Mouse (Mus musculus) liver, embryonic 14.5 days (tissue): ENCODE measurements around the gene Bloc1s3. TPM values are rescaled to one million over a fixed set of nuclear protein-coding genes. Genes with fewer than 3 reads are reported as not detected.

Experiments
- ATAC-seq: fragments of 200-750 bp; cut with Nextera tagmentation; 2 replicates; pipeline ENCODE4 v1.8.0; 2017; ENCODE audit warnings: moderate number of reproducible peaks, mild to moderate bottlenecking, moderate library complexity; ENCODE audit not compliant: insufficient read depth
- DNase-seq, 3 experiments: peaks; one replicate each; pipeline ENCODE4 v3.0.0-alpha.2; 2012 to 2013; ENCODE audit warnings: low read depth in 3 of 3, low spot score in 3 of 3
- H3K27ac ChIP-seq: fragments of 300-500 bp; sonication (generic); 2 replicates; pipeline ENCODE4 v1.5.1; 2014; ENCODE audit warnings: moderate library complexity, mild to moderate bottlenecking, control low read depth, inconsistent platforms
- H3K27me3 ChIP-seq: fragments of 300-500 bp; sonication (generic); 2 replicates; pipeline ENCODE4 v1.6.1; 2014; ENCODE audit warnings: mild to moderate bottlenecking, low read length, moderate library complexity; ENCODE audit not compliant: control insufficient read depth, insufficient read depth
- H3K36me3 ChIP-seq: fragments of 300-500 bp; sonication (generic); replicated peaks from 2 replicates; pipeline ENCODE4 v1.6.1; 2014; ENCODE audit warnings: low read depth; ENCODE audit not compliant: control insufficient read depth, insufficient read depth
- H3K4me1 ChIP-seq, 2 experiments: fragments of 200-500 bp in 1 of 2; fragments of 300-500 bp in 1 of 2; sonication (generic) in 1 of 2; replicated peaks; 2 replicates each; pipeline ENCODE4 v1.6.1; 2012 to 2014; ENCODE audit warnings: antibody characterized with exemption in 1 of 2, inconsistent platforms in 1 of 2, low read length in 1 of 2; ENCODE audit not compliant: control insufficient read depth in 2 of 2, insufficient read depth in 2 of 2
- H3K4me2 ChIP-seq: fragments of 300-500 bp; sonication (generic); 2 replicates; pipeline ENCODE4 v1.6.1; 2014; ENCODE audit warnings: low read depth, mild to moderate bottlenecking, control low read depth, moderate library complexity
- H3K4me3 ChIP-seq, 2 experiments: fragments of 200-500 bp in 1 of 2; fragments of 300-500 bp in 1 of 2; sonication (generic) in 1 of 2; 2 replicates each; pipeline ENCODE4 v1.5.1; 2012 to 2014; ENCODE audit warnings: low read depth in 2 of 2, low read length in 2 of 2, mild to moderate bottlenecking in 2 of 2, control low read depth in 1 of 2, inconsistent platforms in 1 of 2, moderate library complexity in 1 of 2; ENCODE audit not compliant: insufficient read depth in 1 of 2
- H3K9ac ChIP-seq: fragments of 300-500 bp; sonication (generic); replicated peaks from 2 replicates; pipeline ENCODE4 v1.6.1; 2014; ENCODE audit warnings: mild to moderate bottlenecking, control low read depth, moderate library complexity
- H3K9me3 ChIP-seq: fragments of 300-500 bp; sonication (generic); 2 replicates; pipeline ENCODE4 v1.6.1; 2016; ENCODE audit warnings: low read length, mixed read lengths; ENCODE audit not compliant: control insufficient read depth
- CTCF ChIP-seq: IDR thresholded peaks from 2 replicates; pipeline ENCODE4 v1.5.1; 2016; ENCODE audit warnings: antibody characterized with exemption, low read depth, control low read depth
- EP300 ChIP-seq: IDR thresholded peaks from 2 replicates; pipeline ENCODE4 v1.6.1; 2016; ENCODE audit warnings: antibody characterized with exemption, low read depth
- WGBS: fragments of 180-500 bp; shearing (Covaris S2); extraction: QIAGEN DNeasy Blood & Tissue Kit; methylation state at CpG from one replicate; pipeline ENCODE4 v1.1.7; 2014; ENCODE audit not compliant: insufficient replicate concordance; 5-methylcytosine and 5-hydroxymethylcytosine counted together
- polyA plus RNA-seq, 2 experiments: library from polyadenylated mRNA; depleted of rRNA in 1 of 2; stranded (reverse) in 1 of 2; unstranded in 1 of 2; fragments of >200 nt; fragmentation: Nextera tagmentation in 1 of 2; extraction: Ambion mirVana in 1 of 2; gene quantifications; 2 replicates each; pipeline versions ENCODE4 v1.2.1 to v1.2.3; 2012 to 2014

Bloc1s3 gene
- polyA plus RNA-seq, 2 experiments: 0.39 to 2.0 TPM

DNA sequence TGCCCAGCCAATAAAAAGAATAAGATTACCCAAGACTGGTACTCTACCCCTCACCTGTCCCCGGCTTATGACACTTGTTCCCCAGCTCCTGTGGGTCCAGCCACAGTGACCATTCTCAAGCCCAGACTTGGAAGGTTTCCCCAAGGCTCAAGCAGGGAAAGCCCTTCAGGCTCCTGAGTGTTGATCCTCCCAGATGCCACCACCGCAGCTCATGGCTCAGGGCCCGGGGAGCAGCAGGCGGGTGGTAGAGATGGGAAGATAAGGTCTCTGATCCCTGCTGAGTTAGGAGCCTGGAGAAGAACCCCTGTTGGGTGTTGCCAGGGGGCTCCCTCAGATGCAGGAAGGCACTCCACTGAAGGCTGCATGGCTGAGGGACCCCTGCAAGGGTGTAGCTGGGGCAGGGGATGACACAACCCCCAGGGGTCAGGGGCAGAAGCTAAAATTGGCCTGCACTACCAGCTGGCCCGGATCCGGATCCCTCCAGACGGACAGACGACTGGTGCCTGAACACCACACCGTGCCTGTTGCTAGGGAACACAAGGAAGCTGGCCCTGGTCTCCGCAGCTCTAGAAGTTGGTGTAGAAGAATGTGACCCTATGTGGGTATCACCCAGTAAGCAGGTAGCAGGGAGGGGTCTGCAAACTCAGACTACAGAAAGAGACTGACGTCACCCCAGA is 52.2 kb downstream of the Bloc1s3 start:
- ATAC-seq: no peak
- TF ChIP-seq CTCF: no peak
- no peak for TF ChIP-seq EP300
- H3K9ac ChIP-seq: no peak overlapping the region
- no peaks in the 10 kb centered on the region for H3K9me3 ChIP-seq
- H3K27me3 ChIP-seq: no peaks in the 10 kb centered on the region
- no peak overlapping the region for H3K27ac ChIP-seq
- no peaks in the 10 kb centered on the region for H3K4me1 ChIP-seq
- H3K4me3 ChIP-seq: no peak overlapping the region
- no peak for DNase-seq
- no peak overlapping the region for H3K4me2 ChIP-seq
- H3K36me3 ChIP-seq: no peaks in the 10 kb centered on the region
- 69% methylated on average over 11 of the region's 11 CpGs for WGBS

DNA sequence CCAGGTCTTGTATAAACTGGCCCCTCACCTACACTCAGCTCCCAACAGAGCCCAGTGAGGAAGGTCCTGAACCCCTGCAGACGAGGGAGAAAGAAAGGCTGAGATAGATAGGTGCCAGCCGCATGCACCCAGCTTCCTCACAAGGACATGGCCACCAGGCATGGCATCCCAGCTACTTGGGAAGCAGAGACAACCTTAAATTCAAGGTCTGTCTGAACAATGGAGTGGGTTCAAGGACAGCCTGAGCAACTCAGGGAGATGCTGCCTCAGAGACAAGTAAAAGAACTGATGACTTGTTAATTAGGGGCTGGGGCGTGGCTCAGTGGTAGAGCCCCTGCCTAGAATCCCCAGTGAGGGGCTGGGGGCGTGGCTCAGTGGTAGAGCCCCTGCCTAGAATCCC is 53.0 kb downstream of the Bloc1s3 start:
- Histone ChIP-seq H3K27me3 (no peaks in the 10 kb centered on the region), H3K9me3 (no peaks in the 10 kb centered on the region), H3K9ac (no peak overlapping the region), H3K36me3 (no peaks in the 10 kb centered on the region), H3K4me2 (no peak overlapping the region), H3K4me3 (no peak overlapping the region), H3K4me1 (no peaks in the 10 kb centered on the region), H3K27ac (no peak overlapping the region)
- ATAC-seq: no peak
- 61% methylated on average over 4 of the region's 4 CpGs for WGBS
- TF ChIP-seq CTCF (no peak), EP300 (no peak)
- DNase-seq: no peak

Other genes starting within 250 kb of the Bloc1s3 start
- 35.3 and 39.9 TPM in 2 replicates for gene Vasp, start 236.6 kb downstream of the Bloc1s3 start, polyA plus RNA-seq (2012; rRNA removed)
- 25.5 and 31.0 TPM in 2 replicates for gene Vasp, start 236.6 kb downstream of the Bloc1s3 start, polyA plus RNA-seq (2014; fragmentation: Nextera tagmentation; extraction: Ambion mirVana)
- gene Ppm1n, start 228.3 kb downstream of the Bloc1s3 start, polyA plus RNA-seq (2012; rRNA removed): 0.04 TPM in 1 of 2 replicates, not detected in the other
- not detected in 2 replicates for gene Ppm1n, start 228.3 kb downstream of the Bloc1s3 start, polyA plus RNA-seq (2014; fragmentation: Nextera tagmentation; extraction: Ambion mirVana)
- gene Rtn2, start 225.7 kb downstream of the Bloc1s3 start, polyA plus RNA-seq (2012; rRNA removed): 2.9 and 4.1 TPM in 2 replicates
- gene Rtn2, start 225.7 kb downstream of the Bloc1s3 start, polyA plus RNA-seq (2014; fragmentation: Nextera tagmentation; extraction: Ambion mirVana): 2.6 and 3.0 TPM in 2 replicates
- 0.03 and 0.04 TPM in 2 replicates for gene Fosb, start 198.3 kb downstream of the Bloc1s3 start, polyA plus RNA-seq (2012; rRNA removed)
- not detected in 2 replicates for gene Fosb, start 198.3 kb downstream of the Bloc1s3 start, polyA plus RNA-seq (2014; fragmentation: Nextera tagmentation; extraction: Ambion mirVana)
- gene Ercc1, start 163.6 kb downstream of the Bloc1s3 start, polyA plus RNA-seq (2012; rRNA removed): 8.5 and 9.8 TPM in 2 replicates
- gene Ercc1, start 163.6 kb downstream of the Bloc1s3 start, polyA plus RNA-seq (2014; fragmentation: Nextera tagmentation; extraction: Ambion mirVana): 15.7 and 19.2 TPM in 2 replicates
- 4.5 and 6.7 TPM in 2 replicates for gene Cd3eap, start 148.9 kb downstream of the Bloc1s3 start, polyA plus RNA-seq (2012; rRNA removed)
- gene Cd3eap, start 148.9 kb downstream of the Bloc1s3 start, polyA plus RNA-seq (2014; fragmentation: Nextera tagmentation; extraction: Ambion mirVana): 7.2 and 7.8 TPM in 2 replicates
- 2.3 TPM in 2 replicates for gene Ppp1r13l, start 148.6 kb downstream of the Bloc1s3 start, polyA plus RNA-seq (2012; rRNA removed)
- gene Ppp1r13l, start 148.6 kb downstream of the Bloc1s3 start, polyA plus RNA-seq (2014; fragmentation: Nextera tagmentation; extraction: Ambion mirVana): 0.65 and 1.0 TPM in 2 replicates
- gene Ercc2, start 126.4 kb downstream of the Bloc1s3 start, polyA plus RNA-seq (2012; rRNA removed): 11.7 and 12.3 TPM in 2 replicates
- 4.6 and 5.5 TPM in 2 replicates for gene Ercc2, start 126.4 kb downstream of the Bloc1s3 start, polyA plus RNA-seq (2014; fragmentation: Nextera tagmentation; extraction: Ambion mirVana)
- 0.18 and 0.21 TPM in 2 replicates for gene Klc3, start 104.3 kb downstream of the Bloc1s3 start, polyA plus RNA-seq (2012; rRNA removed)
- gene Klc3, start 104.3 kb downstream of the Bloc1s3 start, polyA plus RNA-seq (2014; fragmentation: Nextera tagmentation; extraction: Ambion mirVana): 0.13 and 0.58 TPM in 2 replicates
- gene Ckm, start 103.6 kb downstream of the Bloc1s3 start, polyA plus RNA-seq (2012; rRNA removed): 0.12 and 0.14 TPM in 2 replicates
- 0.11 and 0.19 TPM in 2 replicates for gene Ckm, start 103.6 kb downstream of the Bloc1s3 start, polyA plus RNA-seq (2014; fragmentation: Nextera tagmentation; extraction: Ambion mirVana)
- gene Mark4, start 49.5 kb downstream of the Bloc1s3 start, polyA plus RNA-seq (2012; rRNA removed): 2.4 and 2.5 TPM in 2 replicates
- 0.80 and 2.5 TPM in 2 replicates for gene Mark4, start 49.5 kb downstream of the Bloc1s3 start, polyA plus RNA-seq (2014; fragmentation: Nextera tagmentation; extraction: Ambion mirVana)
- gene Exoc3l2, start 45.0 kb downstream of the Bloc1s3 start, polyA plus RNA-seq (2012; rRNA removed): 1.7 and 1.9 TPM in 2 replicates
- gene Exoc3l2, start 45.0 kb downstream of the Bloc1s3 start, polyA plus RNA-seq (2014; fragmentation: Nextera tagmentation; extraction: Ambion mirVana): 0.48 and 0.78 TPM in 2 replicates
- 24.1 and 28.1 TPM in 2 replicates for gene Trappc6a, start within 50 bp of the Bloc1s3 start, polyA plus RNA-seq (2012; rRNA removed)
- 40.0 and 40.2 TPM in 2 replicates for gene Trappc6a, start within 50 bp of the Bloc1s3 start, polyA plus RNA-seq (2014; fragmentation: Nextera tagmentation; extraction: Ambion mirVana)
- 0.01 and 0.04 TPM in 2 replicates for gene Nkpd1, start 9.5 kb upstream of the Bloc1s3 start, polyA plus RNA-seq (2012; rRNA removed)
- gene Nkpd1, start 9.5 kb upstream of the Bloc1s3 start, polyA plus RNA-seq (2014; fragmentation: Nextera tagmentation; extraction: Ambion mirVana): not detected in 2 replicates
- gene Ppp1r37, start 54.7 kb upstream of the Bloc1s3 start, polyA plus RNA-seq (2012; rRNA removed): 21.8 and 27.0 TPM in 2 replicates
- gene Ppp1r37, start 54.7 kb upstream of the Bloc1s3 start, polyA plus RNA-seq (2014; fragmentation: Nextera tagmentation; extraction: Ambion mirVana): 1.5 and 2.0 TPM in 2 replicates
- 0.66 and 0.96 TPM in 2 replicates for gene Zfp296, start 68.9 kb upstream of the Bloc1s3 start, polyA plus RNA-seq (2012; rRNA removed)
- 0.38 and 0.41 TPM in 2 replicates for gene Zfp296, start 68.9 kb upstream of the Bloc1s3 start, polyA plus RNA-seq (2014; fragmentation: Nextera tagmentation; extraction: Ambion mirVana)
- 34.8 and 39.6 TPM in 2 replicates for gene Gemin7, start 69.2 kb upstream of the Bloc1s3 start, polyA plus RNA-seq (2012; rRNA removed)
- 83.1 and 91.6 TPM in 2 replicates for gene Gemin7, start 69.2 kb upstream of the Bloc1s3 start, polyA plus RNA-seq (2014; fragmentation: Nextera tagmentation; extraction: Ambion mirVana)
- gene Clasrp, start 96.1 kb upstream of the Bloc1s3 start, polyA plus RNA-seq (2012; rRNA removed): 21.3 and 23.3 TPM in 2 replicates
- gene Clasrp, start 96.1 kb upstream of the Bloc1s3 start, polyA plus RNA-seq (2014; fragmentation: Nextera tagmentation; extraction: Ambion mirVana): 7.5 and 8.6 TPM in 2 replicates
- 1.0 and 1.1 TPM in 2 replicates for gene Relb, start 121.1 kb upstream of the Bloc1s3 start, polyA plus RNA-seq (2012; rRNA removed)
- 0.89 and 1.2 TPM in 2 replicates for gene Relb, start 121.1 kb upstream of the Bloc1s3 start, polyA plus RNA-seq (2014; fragmentation: Nextera tagmentation; extraction: Ambion mirVana)
- 20.6 and 20.9 TPM in 2 replicates for gene Clptm1, start 156.7 kb upstream of the Bloc1s3 start, polyA plus RNA-seq (2012; rRNA removed)
- gene Clptm1, start 156.7 kb upstream of the Bloc1s3 start, polyA plus RNA-seq (2014; fragmentation: Nextera tagmentation; extraction: Ambion mirVana): 44.4 and 50.4 TPM in 2 replicates
- 494 and 507 TPM in 2 replicates for gene Apoc2, start 169.6 kb upstream of the Bloc1s3 start, polyA plus RNA-seq (2012; rRNA removed)
- gene Apoc2, start 169.6 kb upstream of the Bloc1s3 start, polyA plus RNA-seq (2014; fragmentation: Nextera tagmentation; extraction: Ambion mirVana): 990 and 1,023 TPM in 2 replicates
- 3.3 and 5.1 TPM in 2 replicates for gene Gm44805, start 173.1 kb upstream of the Bloc1s3 start, polyA plus RNA-seq (2012; rRNA removed)
- gene Gm44805, start 173.1 kb upstream of the Bloc1s3 start, polyA plus RNA-seq (2014; fragmentation: Nextera tagmentation; extraction: Ambion mirVana): 29.0 and 48.5 TPM in 2 replicates
- 90.9 and 154 TPM in 2 replicates for gene Apoc4, start 173.1 kb upstream of the Bloc1s3 start, polyA plus RNA-seq (2012; rRNA removed)
- 181 and 200 TPM in 2 replicates for gene Apoc4, start 173.1 kb upstream of the Bloc1s3 start, polyA plus RNA-seq (2014; fragmentation: Nextera tagmentation; extraction: Ambion mirVana)
- gene Apoc1, start 184.3 kb upstream of the Bloc1s3 start, polyA plus RNA-seq (2012; rRNA removed): 203 and 204 TPM in 2 replicates
- 390 TPM in 2 replicates for gene Apoc1, start 184.3 kb upstream of the Bloc1s3 start, polyA plus RNA-seq (2014; fragmentation: Nextera tagmentation; extraction: Ambion mirVana)
- gene Apoe, start 190.8 kb upstream of the Bloc1s3 start, polyA plus RNA-seq (2012; rRNA removed): 1,802 and 2,400 TPM in 2 replicates
- 1,630 and 1,854 TPM in 2 replicates for gene Apoe, start 190.8 kb upstream of the Bloc1s3 start, polyA plus RNA-seq (2014; fragmentation: Nextera tagmentation; extraction: Ambion mirVana)
- gene Tomm40, start 207.1 kb upstream of the Bloc1s3 start, polyA plus RNA-seq (2012; rRNA removed): 53.7 and 57.3 TPM in 2 replicates
- gene Tomm40, start 207.1 kb upstream of the Bloc1s3 start, polyA plus RNA-seq (2014; fragmentation: Nextera tagmentation; extraction: Ambion mirVana): 58.2 and 75.8 TPM in 2 replicates
- 7.8 and 8.9 TPM in 2 replicates for gene Nectin2, start 242.1 kb upstream of the Bloc1s3 start, polyA plus RNA-seq (2012; rRNA removed)
- 10.2 and 10.3 TPM in 2 replicates for gene Nectin2, start 242.1 kb upstream of the Bloc1s3 start, polyA plus RNA-seq (2014; fragmentation: Nextera tagmentation; extraction: Ambion mirVana)